Mouse (Mus musculus): ENCODE results near the gene Kif5c.

Gene Kif5c

GRCm38 (mm10) chr2:49776407-49776806, 157.3 kb downstream of the Kif5c start:
- no peak for DNase-seq (ENCODE audit: low read depth in 1 of 2, low spot score in 2 of 2)

- DNase-seq (ENCODE audit: low read depth in 1 of 2, low spot score in 2 of 2), result no peak
Measured at GRCm38 (mm10) chr2:49787376-49788050, 168.4 kb downstream of the Kif5c start, which contains the start of gene Lypd6b. Gene Lypd6b, plus strand, starts transcription at chr2:49787688.

GRCm38 (mm10) chr2:49788051-49788418, 168.9 kb downstream of the Kif5c start:
- DNase-seq (ENCODE audit: low read depth in 1 of 2, low spot score in 2 of 2), result no peak

DNA sequence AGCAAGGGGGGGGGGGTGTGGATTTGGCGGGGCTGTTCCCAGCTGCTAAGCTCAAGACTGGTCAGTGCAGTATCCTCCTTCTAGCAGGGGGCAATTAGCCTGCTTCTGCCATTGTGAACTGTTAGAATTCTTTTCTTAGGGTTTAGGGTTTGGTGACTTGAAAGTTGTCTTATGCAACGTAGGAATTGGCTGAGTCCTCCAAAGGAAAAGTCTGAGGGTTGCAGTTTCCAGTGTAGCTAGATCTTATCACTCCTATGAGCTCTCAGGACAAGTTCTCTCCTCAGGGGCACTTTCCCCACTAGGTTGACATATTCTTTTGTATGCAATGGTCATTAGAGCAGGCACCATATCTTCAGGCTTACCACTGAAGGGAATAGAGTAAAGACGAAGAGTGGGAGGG, 169.5 kb downstream of the Kif5c start:
- no peak for DNase-seq (ENCODE audit: low read depth in 1 of 2, low spot score in 2 of 2)

DNA sequence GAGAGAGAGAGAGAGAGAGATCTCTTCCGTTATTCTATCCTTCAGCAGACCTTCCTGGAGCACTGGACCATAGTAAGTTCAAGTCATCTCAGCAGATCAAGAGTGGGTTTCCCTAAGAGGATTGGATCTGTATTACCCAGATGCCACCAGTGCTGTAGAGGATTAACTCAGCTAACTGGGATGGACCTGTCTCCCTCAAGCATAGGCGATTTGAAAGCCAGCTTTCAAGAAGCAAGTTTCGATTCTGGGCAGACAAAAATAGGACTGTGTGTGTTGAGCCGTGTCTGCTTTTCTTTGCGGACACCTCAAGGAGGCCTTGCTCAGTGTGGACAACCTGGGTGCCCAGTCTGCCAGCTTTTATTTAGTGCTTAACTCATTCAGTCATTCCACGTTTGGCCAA, 170.0 kb downstream of the Kif5c start:
- no peak for DNase-seq (ENCODE audit: low read depth in 1 of 2, low spot score in 2 of 2)

GRCm38 (mm10) chr2:49789504-49789903, 170.4 kb downstream of the Kif5c start:
- no peak for DNase-seq (ENCODE audit: low read depth in 1 of 2, low spot score in 2 of 2)

GRCm38 (mm10) chr2:49797444-49798143, 178.5 kb downstream of the Kif5c start:
- no peak for DNase-seq (ENCODE audit: low read depth in 1 of 2, low spot score in 2 of 2)

GRCm38 (mm10) chr2:49804448-49804847, 185.3 kb downstream of the Kif5c start:
- DNase-seq (ENCODE audit: low read depth in 1 of 2, low spot score in 2 of 2), result no peak

- DNase-seq (ENCODE audit: low read depth in 1 of 2, low spot score in 2 of 2), result no peak
Measured at GRCm38 (mm10) chr2:49805736-49806371, 186.8 kb downstream of the Kif5c start.

- DNase-seq (ENCODE audit: low read depth in 1 of 2, low spot score in 2 of 2), result peak; percentile 22 to 48
Measured at GRCm38 (mm10) chr2:49809496-49809895, 190.4 kb downstream of the Kif5c start.

DNA sequence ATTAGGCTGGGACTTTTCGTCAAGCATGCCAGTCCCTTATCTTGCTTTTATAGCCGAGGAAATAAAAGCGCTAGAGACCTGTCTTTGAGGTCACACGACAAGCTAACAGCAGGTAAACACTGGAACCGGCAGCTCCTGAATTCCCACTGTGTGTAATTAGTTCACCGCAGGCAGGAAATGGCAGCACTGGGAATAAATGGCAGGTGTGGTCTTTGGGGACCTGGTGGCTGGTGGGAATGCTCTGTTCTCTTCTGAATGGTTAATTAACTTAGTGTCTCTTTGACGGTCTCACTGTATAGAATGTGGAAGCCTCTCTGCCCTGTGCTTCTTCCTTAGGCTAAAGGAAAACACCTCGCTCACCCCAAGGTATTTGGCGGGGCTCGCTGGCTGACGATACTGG, 192.3 kb downstream of the Kif5c start:
- DNase-seq (ENCODE audit: low read depth in 1 of 2, low spot score in 2 of 2), result no peak

DNA sequence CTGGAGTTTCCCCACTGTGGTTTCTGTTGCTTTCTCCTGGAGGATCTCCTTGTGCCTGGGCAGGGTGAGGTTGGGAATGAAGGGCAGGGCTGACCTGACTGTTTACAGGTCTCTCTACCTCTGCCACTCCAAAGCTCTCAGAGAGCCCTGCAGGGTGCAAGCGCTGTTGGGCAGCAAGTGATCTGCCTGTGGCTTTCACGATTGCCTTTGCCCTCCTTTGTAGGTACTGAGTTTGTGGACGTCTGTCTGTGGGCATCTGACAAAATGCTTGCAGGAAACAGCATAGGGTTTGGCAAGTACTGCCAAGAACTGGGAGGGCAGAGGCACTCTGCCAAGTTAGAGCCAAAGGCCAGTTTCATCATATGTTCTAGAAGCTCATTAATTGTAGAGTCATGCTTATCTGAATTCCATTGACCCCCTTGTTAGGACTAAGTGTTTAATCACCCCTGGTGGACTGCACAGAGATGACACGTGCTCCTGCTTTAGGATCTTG, 192.8 kb downstream of the Kif5c start:
- no peak for DNase-seq (ENCODE audit: low read depth in 1 of 2, low spot score in 2 of 2)

- DNase-seq (ENCODE audit: low read depth in 1 of 2, low spot score in 2 of 2), result no peak
Measured at GRCm38 (mm10) chr2:49813151-49813550, 194.1 kb downstream of the Kif5c start.

- DNase-seq (ENCODE audit: low read depth in 1 of 2, low spot score in 2 of 2), result peak in 1 of 2 experiments; percentile 14
Measured at GRCm38 (mm10) chr2:49814011-49814410, 194.9 kb downstream of the Kif5c start.

DNA sequence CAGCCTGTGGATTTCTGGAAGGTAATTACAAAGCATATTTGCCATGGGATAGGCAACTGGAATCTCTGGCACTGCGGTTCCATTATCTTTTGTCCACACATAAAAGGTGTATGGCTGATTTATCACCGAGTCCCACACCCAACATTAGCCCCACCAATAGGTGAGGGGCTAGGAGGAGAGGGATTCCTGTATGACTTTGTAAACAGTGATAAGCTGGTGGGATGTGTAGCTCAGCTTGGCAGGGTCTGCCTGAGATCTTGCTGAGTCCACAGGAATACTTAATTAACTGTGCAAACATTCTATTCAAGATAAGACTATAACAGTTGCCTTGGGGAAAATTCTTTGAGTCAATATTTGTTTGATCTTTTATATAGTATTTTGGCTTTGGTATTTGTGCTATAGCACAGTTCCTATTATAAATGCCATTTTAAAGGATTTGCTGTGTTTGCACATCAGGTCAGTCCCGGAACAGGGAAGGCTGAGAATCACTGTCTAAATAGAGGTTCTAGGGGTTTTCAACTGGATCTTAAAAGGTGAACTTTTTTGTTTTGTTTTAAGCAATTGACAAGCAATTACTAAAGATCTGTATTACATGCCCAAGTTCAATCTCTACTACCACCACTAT, 196.7 kb downstream of the Kif5c start:
- DNase-seq (ENCODE audit: low read depth in 1 of 2, low spot score in 2 of 2), result no peak

DNA sequence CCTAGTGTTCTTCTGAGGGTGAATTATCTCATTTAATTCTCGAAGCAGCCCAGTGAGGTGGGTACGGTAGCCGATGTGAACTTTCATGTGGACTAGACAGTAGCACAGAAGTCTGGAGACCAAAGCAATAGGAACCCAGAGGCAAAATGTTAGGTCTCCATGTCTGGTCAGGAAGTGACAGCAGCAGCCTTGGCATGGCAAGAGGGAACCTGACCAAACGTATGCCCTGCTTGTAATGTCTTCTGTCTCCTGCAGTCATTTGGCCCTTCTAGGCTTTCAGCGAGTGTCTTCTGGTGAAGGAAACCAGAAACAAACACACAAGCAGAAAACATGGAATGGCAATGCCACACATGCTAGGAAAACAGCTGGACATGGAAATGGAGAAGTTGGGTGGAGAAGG, 197.5 kb downstream of the Kif5c start:
- no peak for DNase-seq (ENCODE audit: low read depth in 1 of 2, low spot score in 2 of 2)

DNA sequence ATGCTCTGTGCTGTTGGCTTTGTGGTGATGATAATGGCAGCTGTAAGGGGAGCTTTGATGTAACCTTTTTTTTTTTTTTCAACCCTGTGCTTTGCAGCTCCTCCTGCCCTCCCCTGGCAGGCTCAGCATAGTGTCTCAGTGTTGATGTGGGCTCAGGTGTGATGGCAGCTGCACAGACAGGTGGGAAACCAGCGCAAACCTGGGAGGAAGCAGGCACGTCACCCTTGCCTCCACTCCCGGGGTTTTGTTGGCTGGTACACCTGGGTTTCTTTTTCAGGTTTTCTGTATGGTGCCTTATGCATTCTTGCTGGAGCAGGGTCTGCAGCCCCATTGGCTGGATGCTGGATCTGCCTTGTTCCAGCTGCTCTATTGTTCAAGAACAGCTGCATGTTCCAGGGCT, 198.1 kb downstream of the Kif5c start:
- no peak for DNase-seq (ENCODE audit: low read depth in 1 of 2, low spot score in 2 of 2)

DNA sequence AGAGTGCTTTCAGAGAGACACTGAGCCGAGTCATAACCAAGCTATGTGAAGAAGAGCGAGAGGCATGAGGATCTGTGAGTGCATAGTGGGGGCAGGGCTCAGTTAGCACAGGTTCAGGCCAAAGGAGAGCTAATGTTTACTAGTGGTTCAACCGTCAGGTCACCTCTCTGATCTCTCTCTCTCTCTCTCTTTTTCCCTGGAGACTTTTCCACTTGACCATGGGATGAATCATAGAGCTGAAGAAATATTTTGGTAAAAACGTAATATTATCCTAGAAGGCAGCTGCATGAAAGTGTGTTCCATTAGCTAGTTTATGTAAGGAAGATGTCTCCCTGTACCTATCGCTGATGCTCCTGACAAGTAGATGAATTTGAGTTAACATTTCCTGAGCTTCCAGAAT, 199.0 kb downstream of the Kif5c start:
- no peak for DNase-seq (ENCODE audit: low read depth in 1 of 2, low spot score in 2 of 2)

DNA sequence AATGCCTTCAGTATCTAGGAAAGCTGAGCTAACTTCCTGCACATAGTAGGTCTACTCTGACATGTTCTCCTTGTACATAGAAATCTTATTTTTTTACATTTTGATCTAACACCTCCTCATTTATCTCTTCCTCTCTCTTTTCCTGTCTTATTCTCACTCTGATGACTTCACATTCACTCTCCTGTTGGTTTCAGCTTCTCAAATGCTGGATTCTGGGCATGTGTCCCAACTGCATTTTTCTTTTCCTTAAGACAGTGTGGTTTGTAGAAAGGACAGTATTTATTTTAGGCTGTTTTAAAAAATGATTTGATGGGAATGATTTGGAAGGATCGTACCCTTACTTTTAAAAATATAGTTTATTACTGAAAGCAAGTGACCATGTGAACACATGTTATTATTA, 203.2 kb downstream of the Kif5c start:
- no peak for DNase-seq (ENCODE audit: low read depth in 1 of 2, low spot score in 2 of 2)
